Mouse (Mus musculus) ovary, postnatal 36 days (tissue): ENCODE measurements around the gene Serpina1c.
A peak's percentile ranks its signal among the peaks of the same experiment; 100 is the strongest.
"Not testable (repeated sequence)": the region's sequence is repeated elsewhere in the genome, so short reads cannot be mapped to it uniquely, and the experiment has no call there.

Source experiments
- DNase-seq: peaks from one replicate; pipeline ENCODE4 v3.0.0; 2022; ENCODE audit warnings: low spot score, mixed read lengths

Gene Serpina1c

GRCm38 (mm10) chr12:103904837-103905340 lies at the start of gene Serpina1c:
Serpina1c (minus strand) TSS chr12:103904887.
- not testable (repeated sequence) for DNase-seq

- DNase-seq, result not testable (repeated sequence)
Measured at GRCm38 (mm10) chr12:103952972-103953371, 48.3 kb upstream of the Serpina1c start.

DNA sequence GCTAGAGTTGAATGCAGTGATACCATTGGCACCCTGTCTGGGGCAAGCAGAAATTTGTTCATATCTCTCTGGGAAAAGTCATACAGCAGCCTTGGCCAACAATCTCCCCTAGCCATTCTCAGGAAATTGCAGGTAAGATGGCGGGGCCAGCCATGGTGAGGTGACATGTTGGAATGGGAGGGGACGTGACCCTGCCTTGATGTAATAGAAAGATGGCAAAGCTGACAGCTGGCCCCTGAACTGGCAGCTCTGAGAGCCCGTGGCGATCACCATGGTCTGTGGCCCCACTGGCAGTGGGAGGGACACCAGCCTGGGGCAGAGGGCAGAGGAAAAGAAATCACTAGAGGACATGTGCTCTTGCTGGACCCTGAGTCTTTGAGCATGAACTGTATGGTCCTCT lies 41.6 kb upstream of the Serpina1c start:
- DNase-seq, result no peak

- not testable (repeated sequence) for DNase-seq
Measured at GRCm38 (mm10) chr12:103909181-103909580, 4.5 kb upstream of the Serpina1c start.

- not testable (repeated sequence) for DNase-seq
Measured at GRCm38 (mm10) chr12:103907746-103908145, 3.1 kb upstream of the Serpina1c start.

DNA sequence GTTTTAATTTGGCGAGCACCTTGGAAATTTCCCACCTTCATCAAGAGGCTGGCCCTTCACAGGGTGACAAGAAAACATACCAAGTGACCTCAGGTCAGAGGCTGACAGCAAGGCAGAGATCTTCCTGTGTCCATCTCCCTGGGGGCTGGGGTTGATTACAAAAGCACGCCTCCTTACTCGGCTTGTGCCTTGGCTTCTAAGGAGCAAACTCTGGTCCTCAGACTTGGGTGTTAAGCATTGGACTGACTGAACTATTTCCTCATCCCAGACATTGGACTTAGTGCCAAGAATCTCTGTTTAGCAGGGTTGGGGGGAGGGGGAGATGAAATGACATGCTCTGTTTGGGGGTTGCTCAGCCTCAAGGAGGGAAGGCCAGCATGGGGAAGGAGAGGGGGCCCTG lies 2.8 kb downstream of the Serpina1c start:
- DNase-seq, result peak; percentile 9

DNA sequence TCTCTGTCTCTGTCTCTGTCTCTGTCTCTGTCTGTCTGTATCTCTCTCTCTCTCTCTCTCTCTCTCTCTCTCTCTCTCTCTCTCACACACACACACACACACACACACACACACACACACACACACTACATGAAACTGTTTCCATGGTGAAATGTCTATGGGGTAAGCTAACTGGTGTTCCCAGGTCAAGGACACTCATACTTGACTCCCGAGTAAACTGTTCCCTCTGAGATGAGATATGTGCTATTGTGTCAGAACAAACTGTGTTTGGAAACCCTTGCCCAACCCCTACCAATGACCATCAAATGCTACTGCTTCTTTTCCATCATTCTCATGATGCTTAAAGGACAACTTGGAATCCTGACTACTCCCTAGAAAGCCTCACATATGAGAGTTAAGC lies 37.8 kb downstream of the Serpina1c start:
- DNase-seq, result not testable (repeated sequence)

DNA sequence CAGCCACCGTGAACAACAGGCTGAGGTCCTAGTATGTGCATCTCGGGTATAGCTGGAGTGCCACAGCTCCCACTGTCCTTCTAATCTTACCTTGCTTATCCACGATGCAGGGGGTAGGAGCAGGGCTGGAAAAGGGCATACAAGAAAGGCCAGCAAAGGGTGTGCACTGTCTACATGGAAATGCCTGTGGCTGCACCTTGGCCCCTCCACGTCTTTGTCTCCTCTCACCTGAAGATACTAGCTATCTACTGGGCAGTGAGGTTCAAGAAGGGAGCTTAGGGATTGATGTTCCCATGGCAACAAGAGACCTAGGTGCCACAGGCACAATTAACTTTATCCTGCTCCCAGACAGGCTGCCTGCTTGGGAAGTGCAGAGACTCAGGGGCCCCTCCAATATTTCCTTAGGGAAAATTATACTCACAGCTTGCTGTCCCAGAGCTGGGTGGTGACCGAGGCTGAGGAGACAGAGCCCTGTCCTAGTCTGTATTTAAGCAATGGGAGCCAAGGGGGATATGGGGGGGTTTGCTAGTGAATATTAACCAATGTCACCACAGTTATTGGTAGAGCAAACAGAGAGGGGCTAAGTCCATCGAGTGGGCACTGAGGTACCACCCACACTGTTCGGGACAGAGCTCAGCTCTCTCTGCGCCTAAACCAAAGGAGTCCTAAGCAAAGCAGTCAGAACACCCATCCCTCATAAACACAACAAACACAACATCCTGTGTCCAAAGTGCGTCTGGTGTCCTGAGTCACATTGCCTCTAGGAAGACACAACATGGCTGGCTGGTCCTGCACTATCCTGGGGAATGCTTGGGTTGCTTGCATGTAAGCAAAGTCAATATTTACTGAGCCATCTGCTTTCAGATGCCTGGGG lies 41.3 kb downstream of the Serpina1c start, which contains the start of gene Serpina1a:
TSS of gene Serpina1a (minus strand) at position 462 of the 874 bp plus-strand sequence.
- not testable (repeated sequence) for DNase-seq

- no peak for DNase-seq
Measured at GRCm38 (mm10) chr12:103860976-103861375, 43.7 kb downstream of the Serpina1c start.

- not testable (repeated sequence) for DNase-seq
Measured at GRCm38 (mm10) chr12:103860571-103860970, 44.1 kb downstream of the Serpina1c start.

GRCm38 (mm10) chr12:103859584-103859983 lies 45.1 kb downstream of the Serpina1c start:
- not testable (repeated sequence) for DNase-seq

DNA sequence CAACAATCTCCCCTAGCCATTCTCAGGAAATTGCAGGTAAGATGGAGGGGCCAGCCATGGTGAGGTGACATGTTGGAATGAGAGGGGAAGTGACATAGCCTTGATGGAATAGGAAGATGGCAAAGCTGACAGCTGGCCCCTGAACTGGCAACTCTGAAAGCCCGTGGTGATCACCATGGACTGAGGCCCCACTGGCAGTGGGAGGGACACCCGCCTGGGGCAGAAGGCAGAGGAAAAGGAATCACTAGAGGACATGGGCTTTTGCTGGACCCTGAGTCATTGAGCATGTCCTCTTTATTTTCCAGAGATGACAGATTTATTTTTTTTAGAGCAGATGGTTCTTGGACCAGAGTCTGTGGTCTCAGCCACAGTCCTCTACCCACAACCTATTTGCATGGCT lies 51.7 kb downstream of the Serpina1c start:
- not testable (repeated sequence) for DNase-seq
